Mouse (Mus musculus): ENCODE data around the gene St5. TPM values are rescaled to one million over a fixed set of nuclear protein-coding genes. Genes with fewer than 3 reads are reported as not detected.

St5 gene
- total RNA-seq, 1 experiment, result 25.6 TPM

GRCm38 (mm10) chr7:109524442-109524744 lies 179.0 kb downstream of the St5 start:
- Histone ChIP-seq H3K36me3 (ENCODE audit: control insufficient read depth, insufficient read depth, low read length, poor library complexity, severe bottlenecking) (peaks cover 45% of the 10 kb centered on the region), H3K9me3 (ENCODE audit: control insufficient read depth, insufficient read depth, low read depth, low read length) (no peaks in the 10 kb centered on the region)

GRCm38 (mm10) chr7:109523741-109524441 lies 179.5 kb downstream of the St5 start:
- Histone ChIP-seq H3K9me3 (ENCODE audit: control insufficient read depth, insufficient read depth, low read depth, low read length) (no peaks in the 10 kb centered on the region), H3K4me3 (ENCODE audit: insufficient read depth in 1 of 2, low read depth in 1 of 2, low read length in 2 of 2, poor library complexity in 1 of 2, severe bottlenecking in 1 of 2) (no peak overlapping the region), H3K27ac (ENCODE audit: insufficient read depth, low read depth, low read length, poor library complexity, severe bottlenecking) (no peak overlapping the region), H3K9ac (ENCODE audit: insufficient read depth, low read depth, low read length, poor library complexity, severe bottlenecking) (no peak overlapping the region), H3K4me1 (ENCODE audit: control insufficient read depth in 2 of 2, insufficient read depth in 2 of 2, low read length in 2 of 2, poor library complexity in 1 of 2) (peaks cover 0 to 2% of the 10 kb centered on the region in 2 experiments; a peak in 1 of 4 replicates), H3K36me3 (ENCODE audit: control insufficient read depth, insufficient read depth, low read length, poor library complexity, severe bottlenecking) (peaks cover 48% of the 10 kb centered on the region)
- no peak for DNase-seq (ENCODE audit: low read depth, low spot score)
- in situ Hi-C loops (cut with MboI; ENCODE audit: low sequenced_read_pairs in 2 of 2, unreplicated experiment in 2 of 2), result loop anchor here in 1 of 2 experiments (10.0 kb wide), 1 partner anchor 161 kb away; no protein-coding TSS in a partner anchor
- TF ChIP-seq ZNF384 (IDR thresholded peaks at IDR 0.05; ENCODE audit: low read depth, low read length), result no peak
- TF ChIP-seq HCFC1 (IDR thresholded peaks at IDR 0.05; ENCODE audit: borderline replicate concordance, insufficient read depth, low read length), result no peak
- TF ChIP-seq CHD2 (IDR thresholded peaks at IDR 0.05; ENCODE audit: low read depth, low read length), result no peak
- TF ChIP-seq ZC3H11A (IDR thresholded peaks at IDR 0.05; ENCODE audit: borderline replicate concordance, low read depth, low read length), result no peak
- no peak for TF ChIP-seq MAFK (IDR thresholded peaks at IDR 0.05; ENCODE audit: insufficient read depth, low read depth, low read length)

More at GRCm38 (mm10) chr7:109524442-109524744, 179.0 kb downstream of the St5 start:
- Histone ChIP-seq H3K4me3 (ENCODE audit: insufficient read depth in 1 of 2, low read depth in 1 of 2, low read length in 2 of 2, poor library complexity in 1 of 2, severe bottlenecking in 1 of 2) (no peak overlapping the region), H3K4me1 (ENCODE audit: control insufficient read depth in 2 of 2, insufficient read depth in 2 of 2, low read length in 2 of 2, poor library complexity in 1 of 2) (peaks cover 0 to 2% of the 10 kb centered on the region in 2 experiments; a peak in 1 of 4 replicates), H3K27ac (ENCODE audit: insufficient read depth, low read depth, low read length, poor library complexity, severe bottlenecking) (no peak overlapping the region), H3K9ac (ENCODE audit: insufficient read depth, low read depth, low read length, poor library complexity, severe bottlenecking) (no peak overlapping the region)
- DNase-seq (ENCODE audit: low read depth, low spot score), result no peak
- in situ Hi-C loops (cut with MboI; ENCODE audit: low sequenced_read_pairs in 2 of 2, unreplicated experiment in 2 of 2), result loop anchor here in 1 of 2 experiments (10.0 kb wide), 1 partner anchor 160 kb away; no protein-coding TSS in a partner anchor
- TF ChIP-seq CHD2 (IDR thresholded peaks at IDR 0.05; ENCODE audit: low read depth, low read length), result no peak
- TF ChIP-seq ZC3H11A (IDR thresholded peaks at IDR 0.05; ENCODE audit: borderline replicate concordance, low read depth, low read length), result no peak
- TF ChIP-seq MAFK (IDR thresholded peaks at IDR 0.05; ENCODE audit: insufficient read depth, low read depth, low read length), result no peak
- no peak for TF ChIP-seq ZNF384 (IDR thresholded peaks at IDR 0.05; ENCODE audit: low read depth, low read length)
- no peak for TF ChIP-seq HCFC1 (IDR thresholded peaks at IDR 0.05; ENCODE audit: borderline replicate concordance, insufficient read depth, low read length)

DNA sequence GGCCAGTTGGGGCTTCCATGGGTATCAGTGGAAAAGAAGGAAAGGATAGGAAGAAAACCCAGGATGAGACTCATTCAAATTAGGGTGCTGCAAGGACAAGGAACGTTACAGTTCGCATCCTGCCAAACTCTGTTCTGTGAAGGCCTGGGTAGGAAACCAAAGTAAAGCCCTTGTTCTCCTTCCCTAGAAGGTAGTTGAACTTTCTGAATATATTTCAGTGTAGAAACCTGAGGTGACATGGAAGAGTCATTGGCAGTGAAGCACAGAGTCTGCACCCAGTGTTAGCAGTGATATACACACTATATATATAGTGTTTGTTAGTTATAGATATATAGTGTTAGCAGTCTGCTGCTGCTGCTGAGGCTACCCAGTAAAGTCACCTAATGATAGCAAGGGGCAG lies 180.1 kb downstream of the St5 start:
- peaks cover 48% of the 10 kb centered on the region for H3K36me3 ChIP-seq (ENCODE audit: control insufficient read depth, insufficient read depth, low read length, poor library complexity, severe bottlenecking)
- in situ Hi-C loops (cut with MboI; ENCODE audit: low sequenced_read_pairs in 2 of 2, unreplicated experiment in 2 of 2), result loop anchor here in 1 of 2 experiments (10.0 kb wide), 1 partner anchor 161 kb away; no protein-coding TSS in a partner anchor
- no peak for DNase-seq (ENCODE audit: low read depth, low spot score)
- no peak overlapping the region for H3K9ac ChIP-seq (ENCODE audit: insufficient read depth, low read depth, low read length, poor library complexity, severe bottlenecking)
- H3K9me3 ChIP-seq (ENCODE audit: control insufficient read depth, insufficient read depth, low read depth, low read length), result no peaks in the 10 kb centered on the region
- H3K27ac ChIP-seq (ENCODE audit: insufficient read depth, low read depth, low read length, poor library complexity, severe bottlenecking), result no peak overlapping the region; the same call in 1 of the 2 replicates
- no peak overlapping the region for H3K4me3 ChIP-seq (ENCODE audit: insufficient read depth in 1 of 2, low read depth in 1 of 2, low read length in 2 of 2, poor library complexity in 1 of 2, severe bottlenecking in 1 of 2)
- no peak for TF ChIP-seq MAFK (IDR thresholded peaks at IDR 0.05; ENCODE audit: insufficient read depth, low read depth, low read length)
- peak; percentile 61; the same call in 1 of the 2 replicates for TF ChIP-seq CHD2 (IDR thresholded peaks at IDR 0.05; ENCODE audit: low read depth, low read length)
- TF ChIP-seq ZNF384 (IDR thresholded peaks at IDR 0.05; ENCODE audit: low read depth, low read length), result no peak
- TF ChIP-seq ZC3H11A (IDR thresholded peaks at IDR 0.05; ENCODE audit: borderline replicate concordance, low read depth, low read length), result no peak
- TF ChIP-seq HCFC1 (IDR thresholded peaks at IDR 0.05; ENCODE audit: borderline replicate concordance, insufficient read depth, low read length), result no peak
- peaks cover 0 to 2% of the 10 kb centered on the region in 2 experiments; a peak in 1 of 4 replicates for H3K4me1 ChIP-seq (ENCODE audit: control insufficient read depth in 2 of 2, insufficient read depth in 2 of 2, low read length in 2 of 2, poor library complexity in 1 of 2)

DNA sequence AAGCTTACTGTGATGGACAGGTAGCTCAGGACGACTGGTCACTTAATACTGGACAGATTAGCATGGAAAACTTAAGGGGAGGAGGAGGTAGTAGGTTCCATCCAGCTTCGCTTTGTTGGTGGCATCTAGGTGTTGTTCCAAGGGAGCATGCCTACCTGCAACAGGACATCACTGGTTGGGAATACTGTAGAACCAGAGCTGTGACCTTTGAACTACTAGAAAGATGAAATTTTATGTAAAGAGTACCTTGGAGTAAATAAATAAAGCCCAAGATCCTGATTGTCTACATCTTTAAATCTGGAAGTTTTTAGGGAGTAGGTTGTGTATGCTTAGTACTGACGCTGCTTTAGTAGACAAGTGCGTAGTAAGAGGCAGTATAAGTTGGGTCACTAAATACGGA lies 181.3 kb downstream of the St5 start:
- Histone ChIP-seq H3K9me3 (ENCODE audit: control insufficient read depth, insufficient read depth, low read depth, low read length) (no peaks in the 10 kb centered on the region), H3K4me3 (ENCODE audit: insufficient read depth in 1 of 2, low read depth in 1 of 2, low read length in 2 of 2, poor library complexity in 1 of 2, severe bottlenecking in 1 of 2) (peak overlapping the region; percentile 97 to 100; a peak in 1 of 4 replicates), H3K36me3 (ENCODE audit: control insufficient read depth, insufficient read depth, low read length, poor library complexity, severe bottlenecking) (peaks cover 48% of the 10 kb centered on the region), H3K27ac (ENCODE audit: insufficient read depth, low read depth, low read length, poor library complexity, severe bottlenecking) (peak overlapping the region; percentile 35; the same call in 1 of the 2 replicates), H3K4me1 (ENCODE audit: control insufficient read depth in 2 of 2, insufficient read depth in 2 of 2, low read length in 2 of 2, poor library complexity in 1 of 2) (peaks cover 0 to 4% of the 10 kb centered on the region in 2 experiments; a peak in 1 of 4 replicates), H3K9ac (ENCODE audit: insufficient read depth, low read depth, low read length, poor library complexity, severe bottlenecking) (peak overlapping the region; percentile 100; the same call in 1 of the 2 replicates)
- TF ChIP-seq HCFC1 (IDR thresholded peaks at IDR 0.05; ENCODE audit: borderline replicate concordance, insufficient read depth, low read length) (no peak), ZNF384 (IDR thresholded peaks at IDR 0.05; ENCODE audit: low read depth, low read length) (no peak), MAFK (IDR thresholded peaks at IDR 0.05; ENCODE audit: insufficient read depth, low read depth, low read length) (no peak), ZC3H11A (IDR thresholded peaks at IDR 0.05; ENCODE audit: borderline replicate concordance, low read depth, low read length) (no peak), CHD2 (IDR thresholded peaks at IDR 0.05; ENCODE audit: low read depth, low read length) (0 out of 2 replicates have a peak, but pooled peaks have one; percentile 8)
- in situ Hi-C loops (cut with MboI; ENCODE audit: low sequenced_read_pairs in 2 of 2, unreplicated experiment in 2 of 2), result loop anchor here in 1 of 2 experiments (10.0 kb wide), 1 partner anchor 163 kb away; no protein-coding TSS in a partner anchor
- no peak for DNase-seq (ENCODE audit: low read depth, low spot score)
